Mouse (Mus musculus): ENCODE results near the gene Elmsan1.
A peak's percentile ranks its signal among the peaks of the same experiment; 100 is the strongest.

Gene Elmsan1

GRCm38 (mm10) chr12:84109924-84110323 is 108.8 kb downstream of the Elmsan1 start:
- ATAC-seq (ENCODE audit: insufficient number of reproducible peaks, low FRiP score, low TSS enrichment) = no peak

- ATAC-seq (ENCODE audit: insufficient number of reproducible peaks, low FRiP score, low TSS enrichment) = no peak
Observed at GRCm38 (mm10) chr12:84107692-84108091, 111.0 kb downstream of the Elmsan1 start.

GRCm38 (mm10) chr12:84107012-84107411 is 111.7 kb downstream of the Elmsan1 start:
- no peak for ATAC-seq (ENCODE audit: insufficient number of reproducible peaks, low FRiP score, low TSS enrichment)

GRCm38 (mm10) chr12:84101493-84101845 is 117.2 kb downstream of the Elmsan1 start:
- no peak for ATAC-seq (ENCODE audit: insufficient number of reproducible peaks, low FRiP score, low TSS enrichment)

GRCm38 (mm10) chr12:84100604-84101492 is 117.8 kb downstream of the Elmsan1 start, which contains the start of gene Acot6:
Acot6 (plus strand) TSS chr12:84100654.
- ATAC-seq (ENCODE audit: insufficient number of reproducible peaks, low FRiP score, low TSS enrichment) = peak; percentile 49; the same call in 1 of the 2 replicates

GRCm38 (mm10) chr12:84100071-84100470 is 118.6 kb downstream of the Elmsan1 start:
- ATAC-seq (ENCODE audit: insufficient number of reproducible peaks, low FRiP score, low TSS enrichment) = no peak

GRCm38 (mm10) chr12:84099605-84100004 is 119.1 kb downstream of the Elmsan1 start:
- ATAC-seq (ENCODE audit: insufficient number of reproducible peaks, low FRiP score, low TSS enrichment) = no peak

All from cerebellum, adult (tissue).